Mouse (Mus musculus) cortical plate, adult 2 months (tissue): ENCODE measurements around the gene Fam20a.

Experiments used
- CTCF ChIP-seq: fragments of 200-500 bp; IDR thresholded peaks from 2 replicates; pipeline ENCODE4 v1.5.1; 2011; ENCODE audit warnings: mild to moderate bottlenecking, control low read depth, low read length; ENCODE audit not compliant: insufficient read depth; ENCODE audit errors: extremely low read depth
- POLR2A ChIP-seq: fragments of 200-500 bp; IDR thresholded peaks from 2 replicates; pipeline ENCODE4 v1.6.1; 2011; ENCODE audit warnings: mild to moderate bottlenecking, low read length, control low read depth; ENCODE audit not compliant: insufficient read depth; ENCODE audit errors: extremely low read depth

DNA sequence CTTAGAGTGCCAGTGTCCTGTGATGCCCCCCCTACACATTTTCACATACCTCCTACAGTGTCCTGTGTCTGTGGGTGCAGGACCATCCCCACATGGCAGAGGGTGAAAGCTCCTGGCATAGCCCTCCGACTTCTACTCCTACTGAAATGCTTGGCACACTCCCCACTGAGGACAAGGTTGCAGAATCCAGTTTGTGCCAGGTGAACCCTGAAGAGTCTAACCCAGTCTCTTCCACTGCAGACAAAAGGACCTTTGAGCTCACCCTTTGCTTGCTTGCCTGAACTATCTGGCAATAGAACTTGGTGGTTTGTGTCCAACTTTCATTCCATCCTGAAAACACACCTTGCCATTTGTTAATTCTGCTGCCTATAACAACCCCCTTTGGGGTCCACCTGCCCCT, 49.3 kb upstream of the Fam20a start:
- TF ChIP-seq CTCF (no peak), POLR2A (no peak)
